Mouse (Mus musculus) right cerebral cortex, adult 2 months (tissue): ENCODE measurements at regions not wholly inside any gene's neighbourhood (a gene's known extent, or its start where the extent isn't known, plus 50 kb on each side); places are given as distances from the start of the nearest gene placed in this dataset.
"Not testable (repeated sequence)": the region's sequence is repeated elsewhere in the genome, so short reads cannot be mapped to it uniquely, and the experiment has no call there.

Source experiments
- DNase-seq, 2 experiments: peaks; one replicate each; pipeline ENCODE4 v3.0.0; 2021 to 2022; ENCODE audit warnings: low spot score in 2 of 2

GRCm38 (mm10) chr14:102190786-102191185 is 461.0 kb downstream of the Lmo7 start:
- DNase-seq = no peak

- no peak for DNase-seq
Measured at GRCm38 (mm10) chr14:102181269-102181668, 451.5 kb downstream of the Lmo7 start.

GRCm38 (mm10) chr14:102171775-102172174 is 442.0 kb downstream of the Lmo7 start:
- DNase-seq = no peak

- DNase-seq = no peak
Measured at GRCm38 (mm10) chr14:102161291-102162284, 431.8 kb downstream of the Lmo7 start.

GRCm38 (mm10) chr14:102150410-102150809 is 420.7 kb downstream of the Lmo7 start:
- not testable (repeated sequence) for DNase-seq

GRCm38 (mm10) chr14:102142720-102143119 is 413.0 kb downstream of the Lmo7 start:
- DNase-seq = no peak

GRCm38 (mm10) chr14:102138936-102139335 is 409.2 kb downstream of the Lmo7 start:
- DNase-seq = peak in 1 of 2 experiments; percentile 3

GRCm38 (mm10) chr14:102118166-102118565 is 388.4 kb downstream of the Lmo7 start:
- no peak for DNase-seq

- peak; percentile 5 to 14 for DNase-seq
Measured at GRCm38 (mm10) chr14:102106165-102106564, 376.4 kb downstream of the Lmo7 start.

- no peak for DNase-seq
Measured at GRCm38 (mm10) chr14:102094105-102094504, 364.3 kb downstream of the Lmo7 start.

GRCm38 (mm10) chr14:102092557-102092956 is 362.8 kb downstream of the Lmo7 start:
- DNase-seq = no peak

- DNase-seq = no peak
Measured at GRCm38 (mm10) chr14:102048932-102049331, 319.2 kb downstream of the Lmo7 start.

GRCm38 (mm10) chr14:102048485-102048884 is 318.7 kb downstream of the Lmo7 start:
- DNase-seq = no peak

- no peak for DNase-seq
Measured at GRCm38 (mm10) chr14:102038145-102038544, 308.4 kb downstream of the Lmo7 start.

GRCm38 (mm10) chr14:102037487-102037886 is 307.7 kb downstream of the Lmo7 start:
- no peak for DNase-seq

- DNase-seq = no peak
Measured at GRCm38 (mm10) chr14:102031047-102031903, 301.5 kb downstream of the Lmo7 start.

- no peak for DNase-seq
Measured at GRCm38 (mm10) chr14:102024646-102025045, 294.9 kb downstream of the Lmo7 start.

- no peak for DNase-seq
Measured at GRCm38 (mm10) chr14:102020161-102020605, 290.4 kb downstream of the Lmo7 start.

GRCm38 (mm10) chr14:102019320-102019719 is 289.6 kb downstream of the Lmo7 start:
- DNase-seq = no peak

GRCm38 (mm10) chr14:102016572-102016971 is 286.8 kb downstream of the Lmo7 start:
- DNase-seq = no peak

GRCm38 (mm10) chr14:102014976-102015603 is 285.3 kb downstream of the Lmo7 start:
- no peak for DNase-seq

- DNase-seq = no peak
Measured at GRCm38 (mm10) chr14:102013238-102013637, 283.5 kb downstream of the Lmo7 start.
